Mouse (Mus musculus): ENCODE results near the gene Zranb3.

The Zranb3 gene

DNA sequence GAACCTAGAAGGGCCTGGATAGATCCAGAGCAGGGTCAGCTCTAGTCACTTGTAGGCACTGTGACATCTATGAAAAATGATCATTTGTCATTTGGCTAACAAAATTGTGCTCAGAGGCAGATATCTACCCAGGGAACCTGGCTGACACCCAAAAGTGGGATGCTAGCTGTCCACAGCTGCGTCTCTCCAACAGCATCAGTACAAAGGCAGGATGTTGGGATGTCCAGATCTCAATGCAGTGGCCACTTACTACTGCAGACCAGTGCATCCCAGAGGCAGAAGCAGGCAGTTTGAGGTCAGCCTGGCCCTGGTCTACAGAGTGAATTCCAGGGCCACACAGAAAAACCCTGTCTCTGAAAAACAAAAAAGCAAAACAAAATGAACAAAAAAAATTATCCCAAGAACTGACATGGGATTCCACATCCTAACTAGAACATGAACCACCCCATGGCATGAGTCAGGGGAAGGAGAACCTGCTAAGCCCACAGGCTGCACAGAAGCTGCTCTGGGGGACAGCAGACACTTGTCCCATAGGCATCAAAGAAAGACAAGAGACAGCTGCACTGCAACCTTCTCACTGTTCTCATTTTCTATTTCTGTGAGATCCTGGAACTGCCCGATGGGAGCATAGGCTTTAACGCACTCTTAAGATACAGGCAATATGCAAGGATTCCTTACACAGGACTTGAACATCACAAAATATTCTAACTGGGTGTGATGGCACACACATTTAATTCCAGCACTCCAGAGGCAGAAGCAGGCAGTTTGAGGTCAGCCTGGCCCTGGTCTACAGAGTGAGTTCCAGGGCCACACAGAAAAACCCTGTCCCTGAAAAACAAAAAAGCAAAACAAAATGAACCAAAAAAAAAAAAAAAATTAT lies 156.9 kb downstream of the Zranb3 start:
- CTCF ChIA-PET = no interaction called here

DNA sequence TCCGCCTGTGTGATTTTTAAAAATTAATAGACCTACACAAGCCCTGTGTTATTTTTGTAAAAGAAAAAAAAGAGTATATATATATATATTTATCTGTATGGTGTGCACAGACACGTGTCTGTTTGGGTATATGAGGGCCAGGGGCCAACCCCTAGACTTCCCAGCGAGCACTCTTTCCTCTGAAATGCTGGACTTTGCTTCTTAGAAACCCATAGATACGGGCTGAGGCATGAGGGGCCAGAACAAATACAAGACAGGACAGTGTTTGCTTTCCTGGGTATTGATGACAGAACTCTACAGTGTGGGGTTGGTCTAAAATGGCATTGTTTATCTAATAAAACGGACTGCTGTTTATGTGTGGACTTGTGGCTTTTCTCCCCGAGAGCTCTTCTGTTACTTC lies 159.3 kb downstream of the Zranb3 start:
- CTCF ChIA-PET = no interaction called here

GRCm38 (mm10) chr1:127942231-127942630 lies 160.6 kb downstream of the Zranb3 start:
- CTCF ChIA-PET = no interaction called here

- CTCF ChIA-PET = no interaction called here
These were observed 165.6 kb downstream of the Zranb3 start for GRCm38 (mm10) chr1:127937277-127937676.

DNA sequence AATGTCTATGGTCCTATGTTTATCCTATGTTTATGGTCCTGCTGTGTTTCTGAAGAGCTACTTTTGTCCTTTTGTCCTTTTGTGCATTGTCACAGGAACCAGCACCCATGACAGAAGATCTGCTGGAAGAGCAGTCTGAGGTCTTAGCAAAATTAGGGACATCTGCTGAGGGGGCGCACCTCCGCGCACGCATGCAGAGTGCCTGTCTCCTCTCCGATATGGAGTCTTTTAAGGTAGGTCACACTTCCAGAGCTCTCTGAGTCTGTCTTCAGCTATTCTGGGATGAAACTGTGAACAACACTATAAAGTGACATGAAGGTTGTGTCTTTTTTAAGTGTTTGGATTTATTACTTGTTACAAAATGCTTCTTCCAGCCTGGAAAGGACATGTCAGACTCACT lies 168.5 kb downstream of the Zranb3 start:
- CTCF ChIA-PET = no interaction called here

- CTCF ChIA-PET = no interaction called here
These were observed 169.4 kb downstream of the Zranb3 start for GRCm38 (mm10) chr1:127933405-127933804.

DNA sequence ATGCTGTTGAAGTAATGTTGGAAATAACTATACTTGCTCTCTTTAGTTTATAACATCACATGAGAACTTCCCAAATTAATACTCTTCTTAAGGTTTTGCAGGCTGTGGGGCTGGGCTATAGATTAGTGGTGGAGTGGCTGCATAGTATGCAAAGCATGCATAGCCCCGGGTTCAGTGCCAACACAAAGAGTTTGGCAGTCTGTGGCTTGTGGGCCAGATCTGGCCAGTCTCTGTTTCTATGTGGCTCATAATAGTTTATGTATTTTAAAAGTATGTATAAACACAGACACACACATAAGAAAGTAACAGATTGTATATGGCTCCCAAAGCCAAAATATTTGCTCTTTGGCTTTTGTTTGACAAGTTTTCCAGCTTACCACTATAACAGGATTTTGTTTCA lies 187.0 kb downstream of the Zranb3 start:
- CTCF ChIA-PET = no interaction called here

DNA sequence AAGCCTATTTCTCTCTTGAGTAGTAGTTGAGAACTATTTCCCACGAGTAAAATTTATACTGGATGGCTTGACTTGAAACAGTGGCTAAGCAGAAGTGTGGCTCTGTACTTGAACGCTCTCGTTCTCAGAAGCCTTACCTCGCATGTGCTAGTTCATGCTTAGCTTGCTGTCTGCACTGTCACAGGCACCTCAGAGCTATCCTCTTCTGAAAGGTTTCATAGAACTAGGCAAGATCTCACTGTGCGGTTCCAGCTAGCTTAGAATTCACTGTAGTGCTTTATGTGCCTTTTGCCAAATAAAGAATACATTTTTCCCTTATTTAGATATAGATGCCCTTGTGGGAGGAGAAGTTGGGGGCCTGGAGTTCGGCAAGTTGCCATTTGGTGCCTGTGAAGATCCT lies 187.5 kb downstream of the Zranb3 start:
- CTCF ChIA-PET = no interaction called here

GRCm38 (mm10) chr1:127913116-127913515 lies 189.7 kb downstream of the Zranb3 start:
- CTCF ChIA-PET = interaction anchor here (0.6 kb wide), 1 partner anchor 84 kb away, joined by 4 read pairs; no protein-coding TSS in a partner anchor

- CTCF ChIA-PET = no interaction called here
These were observed 198.0 kb downstream of the Zranb3 start for GRCm38 (mm10) chr1:127904774-127905385.

Measured in spleen, embryonic (tissue).